Mouse (Mus musculus): ENCODE data around the gene Padi2. TPM values are rescaled to one million over a fixed set of nuclear protein-coding genes. Genes with fewer than 3 reads are reported as not detected.
A peak's percentile ranks its signal among the peaks of the same experiment; 100 is the strongest.

Padi2 gene
- polyA plus RNA-seq, 1 experiment from 2014 or later: 2.5 TPM

- Histone ChIP-seq H3K4me2 (no peak overlapping the region), H3K9ac (no peak overlapping the region), H3K4me3 (no peak overlapping the region), H3K36me3 (no peaks in the 10 kb centered on the region), H3K4me1 (peaks cover 39% of the 10 kb centered on the region), H3K27ac (no peak overlapping the region), H3K9me3 (replicated peaks) (no peaks in the 10 kb centered on the region), H3K27me3 (replicated peaks) (peaks cover 64% of the 10 kb centered on the region)
- peak; percentile 30; the same call in 1 of the 2 replicates for ATAC-seq
- 52% methylated on average over 8 of the region's 8 CpGs for WGBS (ENCODE audit: insufficient replicate concordance)
Measured at GRCm38 (mm10) chr4:140871851-140872685, 34.1 kb upstream of the Padi2 start.

DNA sequence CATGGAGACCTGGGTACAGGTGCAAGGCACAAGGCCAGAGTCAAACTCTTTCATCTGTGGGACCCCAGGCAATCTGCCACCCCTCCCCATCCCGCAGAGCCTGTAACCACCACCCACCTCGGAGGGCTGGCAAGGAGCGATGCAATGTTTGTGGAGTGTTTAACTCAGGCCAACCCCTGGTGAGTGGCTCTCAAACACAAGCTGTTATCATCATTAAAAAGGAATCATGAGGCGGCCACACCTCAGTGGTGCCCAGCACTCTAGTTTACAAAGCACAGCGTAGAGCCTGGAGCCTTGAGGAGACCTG, 33.5 kb upstream of the Padi2 start:
- peaks cover 68% of the 10 kb centered on the region for H3K27me3 ChIP-seq (replicated peaks)
- H3K4me1 ChIP-seq: peaks cover 39% of the 10 kb centered on the region
- H3K9ac ChIP-seq: no peak overlapping the region
- WGBS (ENCODE audit: insufficient replicate concordance): 78% methylated on average over 5 of the region's 5 CpGs
- no peak overlapping the region for H3K4me3 ChIP-seq
- no peak overlapping the region for H3K4me2 ChIP-seq
- no peaks in the 10 kb centered on the region for H3K9me3 ChIP-seq (replicated peaks)
- ATAC-seq: no peak
- no peak overlapping the region for H3K27ac ChIP-seq
- H3K36me3 ChIP-seq: no peaks in the 10 kb centered on the region

- Histone ChIP-seq H3K9me3 (replicated peaks) (no peaks in the 10 kb centered on the region), H3K27ac (no peak overlapping the region), H3K9ac (no peak overlapping the region), H3K4me3 (no peak overlapping the region), H3K27me3 (replicated peaks) (peaks cover 69% of the 10 kb centered on the region), H3K4me2 (no peak overlapping the region), H3K36me3 (no peaks in the 10 kb centered on the region), H3K4me1 (peaks cover 35% of the 10 kb centered on the region)
- 46% methylated on average over 11 of the region's 11 CpGs for WGBS (ENCODE audit: insufficient replicate concordance)
- 0 out of 2 replicates have a peak, but pooled peaks have one; percentile 16 for ATAC-seq
Measured at GRCm38 (mm10) chr4:140873011-140873410, 33.1 kb upstream of the Padi2 start.

DNA sequence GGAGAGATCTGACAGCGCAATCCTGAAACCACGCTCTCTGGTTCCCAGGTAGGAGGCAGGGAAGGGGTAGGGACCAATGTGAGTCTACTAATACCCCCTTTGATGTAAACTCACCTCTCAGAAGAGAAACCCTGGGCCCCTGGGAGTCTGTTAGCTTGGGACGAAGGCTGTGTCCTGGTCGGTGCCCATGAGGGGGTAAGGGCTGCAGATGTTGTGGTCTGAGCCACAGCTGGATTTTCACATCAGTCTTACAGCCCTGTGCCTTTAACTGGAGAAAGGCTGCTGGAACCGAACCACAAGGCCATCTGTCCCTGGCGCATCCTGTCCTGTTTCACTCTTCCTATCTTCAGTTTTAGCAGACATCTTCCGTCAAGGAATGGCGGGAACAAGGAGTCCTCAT, 30.0 kb upstream of the Padi2 start:
- no peak overlapping the region for H3K4me3 ChIP-seq
- no peak overlapping the region for H3K27ac ChIP-seq
- no peak for ATAC-seq
- H3K27me3 ChIP-seq (replicated peaks): peaks cover 63% of the 10 kb centered on the region
- peaks cover 21% of the 10 kb centered on the region for H3K4me1 ChIP-seq
- no peak overlapping the region for H3K4me2 ChIP-seq
- 76% methylated on average over 8 of the region's 8 CpGs for WGBS (ENCODE audit: insufficient replicate concordance)
- no peaks in the 10 kb centered on the region for H3K9me3 ChIP-seq (replicated peaks)
- H3K36me3 ChIP-seq: no peaks in the 10 kb centered on the region
- H3K9ac ChIP-seq: no peak overlapping the region; the same call in 1 of the 2 replicates

DNA sequence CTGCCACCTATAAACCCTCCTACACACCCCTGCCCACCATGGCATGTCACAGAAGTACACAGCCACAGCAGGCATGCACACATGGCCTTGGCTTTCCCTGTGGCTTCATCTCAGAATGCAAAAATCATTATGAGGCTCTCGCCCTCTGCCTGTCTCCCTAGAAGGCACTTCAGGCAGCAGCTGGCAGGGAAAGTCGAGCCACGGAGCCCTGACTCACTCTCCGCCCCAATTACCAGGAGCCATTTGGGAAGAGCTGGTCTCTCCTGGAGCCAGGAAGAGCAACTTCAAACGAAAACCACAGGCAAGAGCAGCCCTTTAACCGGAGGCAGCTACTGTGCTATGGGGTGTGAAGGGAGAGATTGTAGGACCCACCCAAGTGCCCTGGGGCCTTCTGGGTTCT, 29.5 kb upstream of the Padi2 start:
- H3K27ac ChIP-seq: no peak overlapping the region
- no peak overlapping the region for H3K4me2 ChIP-seq
- H3K36me3 ChIP-seq: no peaks in the 10 kb centered on the region
- no peak overlapping the region for H3K4me3 ChIP-seq
- no peak overlapping the region; the same call in 1 of the 2 replicates for H3K9ac ChIP-seq
- H3K27me3 ChIP-seq (replicated peaks): peaks cover 59% of the 10 kb centered on the region
- H3K9me3 ChIP-seq (replicated peaks): no peaks in the 10 kb centered on the region
- WGBS (ENCODE audit: insufficient replicate concordance): 44% methylated on average over 6 of the region's 6 CpGs
- peaks cover 18% of the 10 kb centered on the region for H3K4me1 ChIP-seq
- ATAC-seq: no peak

DNA sequence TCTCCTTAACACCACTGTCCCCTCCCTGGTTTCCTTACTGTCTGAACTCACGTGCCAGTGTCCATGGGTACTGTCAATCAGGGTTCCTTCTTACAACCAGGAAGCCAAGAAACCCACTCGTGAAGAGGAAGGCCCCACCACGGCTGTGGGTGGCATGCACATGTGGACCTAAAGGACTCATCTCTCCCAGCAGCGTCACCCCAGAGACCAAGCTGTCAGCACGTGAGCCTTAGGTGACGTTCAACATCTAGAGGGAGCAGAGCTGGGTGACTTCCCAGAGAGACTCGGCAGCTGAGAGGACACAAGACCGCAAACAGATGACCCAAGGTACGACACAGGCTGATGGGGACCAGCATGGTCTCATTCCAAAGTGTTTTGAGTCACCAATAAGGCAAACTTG, 28.7 kb upstream of the Padi2 start:
- Histone ChIP-seq H3K4me1 (peaks cover 11% of the 10 kb centered on the region), H3K4me3 (no peak overlapping the region), H3K9ac (no peak overlapping the region), H3K4me2 (no peak overlapping the region), H3K36me3 (no peaks in the 10 kb centered on the region), H3K27ac (no peak overlapping the region), H3K27me3 (replicated peaks) (peaks cover 54% of the 10 kb centered on the region), H3K9me3 (replicated peaks) (peaks cover 6% of the 10 kb centered on the region)
- no peak for ATAC-seq
- 62% methylated on average over 9 of the region's 9 CpGs for WGBS (ENCODE audit: insufficient replicate concordance)

DNA sequence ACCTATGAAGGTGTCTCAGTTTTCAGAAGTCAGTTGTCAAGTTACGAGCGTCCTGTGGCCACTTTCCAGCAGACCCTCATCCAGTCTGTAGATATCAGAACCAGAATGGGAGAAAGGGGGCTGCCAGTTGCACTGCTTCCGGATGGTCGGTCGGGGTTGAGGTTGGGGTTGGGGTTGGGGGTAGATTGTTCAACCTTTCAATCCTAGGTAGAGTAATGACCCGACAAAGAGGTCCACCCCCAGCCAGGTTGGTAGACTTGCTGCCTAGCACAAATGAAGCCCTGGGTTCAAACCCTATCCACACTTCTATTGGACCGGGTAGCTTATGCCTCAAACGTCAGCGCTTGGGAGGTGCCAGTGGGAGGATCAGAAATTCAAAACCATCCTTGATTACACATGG, 27.5 kb upstream of the Padi2 start:
- H3K4me2 ChIP-seq: no peak overlapping the region
- H3K36me3 ChIP-seq: no peaks in the 10 kb centered on the region
- peaks cover 8% of the 10 kb centered on the region for H3K9me3 ChIP-seq (replicated peaks)
- WGBS (ENCODE audit: insufficient replicate concordance): 68% methylated on average over 9 of the region's 9 CpGs
- no peak overlapping the region for H3K27ac ChIP-seq
- H3K4me3 ChIP-seq: no peak overlapping the region
- H3K27me3 ChIP-seq (replicated peaks): peaks cover 51% of the 10 kb centered on the region
- H3K9ac ChIP-seq: no peak overlapping the region
- no peak for ATAC-seq
- H3K4me1 ChIP-seq: no peaks in the 10 kb centered on the region

GRCm38 (mm10) chr4:140879116-140879515, 27.0 kb upstream of the Padi2 start:
- H3K4me1 ChIP-seq: no peaks in the 10 kb centered on the region
- H3K9me3 ChIP-seq (replicated peaks): peaks cover 8% of the 10 kb centered on the region
- H3K9ac ChIP-seq: no peak overlapping the region
- H3K4me3 ChIP-seq: no peak overlapping the region
- no peak for ATAC-seq
- peaks cover 51% of the 10 kb centered on the region for H3K27me3 ChIP-seq (replicated peaks)
- no peak overlapping the region for H3K27ac ChIP-seq
- WGBS (ENCODE audit: insufficient replicate concordance): 77% methylated on average over 6 of the region's 6 CpGs
- H3K4me2 ChIP-seq: no peak overlapping the region
- H3K36me3 ChIP-seq: no peaks in the 10 kb centered on the region

DNA sequence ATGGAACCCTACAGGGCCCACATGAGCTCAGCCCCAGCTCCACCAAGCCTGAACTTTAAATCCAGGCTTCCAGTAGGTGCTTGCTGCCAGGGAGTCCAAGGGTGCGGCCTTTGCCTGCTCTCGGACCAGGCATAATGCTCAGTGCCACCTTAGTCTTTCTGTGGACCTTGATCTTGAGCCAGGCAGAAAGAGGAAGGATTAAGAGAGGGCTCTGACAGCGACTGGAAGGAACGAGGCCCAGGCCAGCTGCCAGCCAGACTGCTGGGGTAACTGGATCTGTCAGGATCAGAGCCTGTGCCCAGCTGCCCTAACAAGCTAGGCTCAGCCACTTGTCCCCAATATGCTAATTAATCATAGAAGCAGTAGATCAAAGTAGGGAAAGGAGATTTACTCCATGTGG, 26.4 kb upstream of the Padi2 start:
- 53% methylated on average over 4 of the region's 4 CpGs for WGBS (ENCODE audit: insufficient replicate concordance)
- Histone ChIP-seq H3K9ac (no peak overlapping the region), H3K27me3 (replicated peaks) (peaks cover 50% of the 10 kb centered on the region), H3K4me2 (no peak overlapping the region), H3K4me1 (no peaks in the 10 kb centered on the region), H3K4me3 (no peak overlapping the region), H3K9me3 (replicated peaks) (peaks cover 8% of the 10 kb centered on the region), H3K27ac (no peak overlapping the region), H3K36me3 (no peaks in the 10 kb centered on the region)
- ATAC-seq: no peak

DNA sequence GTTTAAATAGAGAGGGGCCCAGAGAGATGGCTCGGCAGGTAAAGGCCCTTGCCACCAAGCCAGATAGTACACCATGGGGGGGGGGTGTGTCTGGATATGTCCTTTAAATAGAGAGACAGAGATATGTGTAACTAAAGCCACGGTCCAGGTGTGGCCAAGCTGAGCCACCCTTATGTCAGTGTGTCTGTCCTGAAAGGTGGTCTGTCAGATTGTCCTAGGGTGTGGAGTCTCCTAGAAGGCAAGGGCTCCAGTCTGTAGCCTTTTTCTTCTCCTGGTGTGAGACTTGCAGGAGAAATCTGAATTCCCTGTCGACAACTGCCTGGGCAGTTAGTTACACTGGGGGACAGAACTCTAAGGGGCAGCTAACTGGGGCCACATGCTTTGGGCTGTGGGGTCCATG, 25.9 kb upstream of the Padi2 start:
- Histone ChIP-seq H3K36me3 (no peaks in the 10 kb centered on the region), H3K27me3 (replicated peaks) (peaks cover 46% of the 10 kb centered on the region), H3K9me3 (replicated peaks) (peaks cover 8% of the 10 kb centered on the region), H3K27ac (no peak overlapping the region), H3K4me3 (no peak overlapping the region), H3K9ac (no peak overlapping the region), H3K4me1 (no peaks in the 10 kb centered on the region), H3K4me2 (no peak overlapping the region)
- no peak for ATAC-seq
- 67% methylated on average over 3 of the region's 3 CpGs for WGBS (ENCODE audit: insufficient replicate concordance)

- Histone ChIP-seq H3K9me3 (replicated peaks) (peaks cover 8% of the 10 kb centered on the region), H3K36me3 (no peaks in the 10 kb centered on the region), H3K27ac (no peak overlapping the region), H3K4me3 (no peak overlapping the region), H3K9ac (no peak overlapping the region), H3K4me1 (no peaks in the 10 kb centered on the region), H3K27me3 (replicated peaks) (peaks cover 48% of the 10 kb centered on the region), H3K4me2 (no peak overlapping the region)
- 75% methylated on average over 8 of the region's 8 CpGs for WGBS (ENCODE audit: insufficient replicate concordance)
- no peak for ATAC-seq
Measured at GRCm38 (mm10) chr4:140881026-140881670, 25.0 kb upstream of the Padi2 start.

- Histone ChIP-seq H3K4me1 (no peaks in the 10 kb centered on the region), H3K4me3 (no peak overlapping the region), H3K4me2 (no peak overlapping the region), H3K27me3 (replicated peaks) (peaks cover 44% of the 10 kb centered on the region), H3K9ac (no peak overlapping the region), H3K36me3 (no peaks in the 10 kb centered on the region), H3K9me3 (replicated peaks) (peaks cover 8% of the 10 kb centered on the region), H3K27ac (no peak overlapping the region)
- no peak for ATAC-seq
- WGBS (ENCODE audit: insufficient replicate concordance): 83% methylated on average over 13 of the region's 13 CpGs
Measured at GRCm38 (mm10) chr4:140881771-140882170, 24.4 kb upstream of the Padi2 start.

Measured in liver, embryonic 12.5 days (tissue).